Mouse (Mus musculus) ovary, postnatal 36 days (tissue): ENCODE results near the gene Nos2.
"Not testable (repeated sequence)": the region's sequence is repeated elsewhere in the genome, so short reads cannot be mapped to it uniquely, and the experiment has no call there.

Experiments used
- DNase-seq: peaks from one replicate; pipeline ENCODE4 v3.0.0; 2022; ENCODE audit warnings: low spot score, mixed read lengths

The Nos2 gene

GRCm38 (mm10) chr11:78959841-78960520, 39.4 kb downstream of the Nos2 start:
- DNase-seq, result peak; percentile 36

GRCm38 (mm10) chr11:78961221-78961620, 40.6 kb downstream of the Nos2 start:
- no peak for DNase-seq

GRCm38 (mm10) chr11:78967371-78967770, 46.8 kb downstream of the Nos2 start:
- no peak for DNase-seq

- no peak for DNase-seq
Measured at GRCm38 (mm10) chr11:78968121-78968520, 47.5 kb downstream of the Nos2 start.

GRCm38 (mm10) chr11:78971096-78971495, 50.5 kb downstream of the Nos2 start:
- DNase-seq, result no peak

GRCm38 (mm10) chr11:78971746-78972145, 51.2 kb downstream of the Nos2 start:
- no peak for DNase-seq

- DNase-seq, result no peak
Measured at GRCm38 (mm10) chr11:78972328-78972727, 51.7 kb downstream of the Nos2 start.

- DNase-seq, result no peak
Measured at GRCm38 (mm10) chr11:78972811-78973351, 52.3 kb downstream of the Nos2 start.

- DNase-seq, result peak; percentile 24
Measured at GRCm38 (mm10) chr11:78973381-78974150, 53.0 kb downstream of the Nos2 start.

GRCm38 (mm10) chr11:78976731-78977510, 56.3 kb downstream of the Nos2 start:
- DNase-seq, result no peak

GRCm38 (mm10) chr11:78978176-78979019, 57.8 kb downstream of the Nos2 start:
- no peak for DNase-seq

GRCm38 (mm10) chr11:78980083-78980634, 59.6 kb downstream of the Nos2 start:
- no peak for DNase-seq

GRCm38 (mm10) chr11:78982042-78982441, 61.5 kb downstream of the Nos2 start:
- no peak for DNase-seq

- no peak for DNase-seq
Measured at GRCm38 (mm10) chr11:78982513-78983291, 62.1 kb downstream of the Nos2 start.

- DNase-seq, result no peak
Measured at GRCm38 (mm10) chr11:78983539-78983938, 63.0 kb downstream of the Nos2 start.

- DNase-seq, result peak; percentile 51
Measured at GRCm38 (mm10) chr11:78984483-78985177, 64.0 kb downstream of the Nos2 start, which contains the start of gene Lgals9. TSS of gene Lgals9 (minus strand) at chr11:78984946.

GRCm38 (mm10) chr11:78985505-78985904, 64.9 kb downstream of the Nos2 start:
- DNase-seq, result no peak

- no peak for DNase-seq
Measured at GRCm38 (mm10) chr11:78986311-78987002, 65.9 kb downstream of the Nos2 start.

- DNase-seq, result not testable (repeated sequence)
Measured at GRCm38 (mm10) chr11:78989206-78989605, 68.6 kb downstream of the Nos2 start.
